8 mouse cellular contexts compared by ENCODE assay signal in genomic region chr11:81462199-81462598, GRCm38 (mm10).
A peak's percentile ranks its signal among the peaks of the same experiment; 100 is the strongest.
DNase-seq lines count a peak whose midpoint lies in the region; ATAC-seq and TF ChIP-seq lines count a peak whose summit lies in the region.

No protein-coding gene starts in this region.

- H3K4me3 ChIP-seq in kidney, embryonic 16.5 days (ENCODE audit: low read length): no peak overlapping the region

- CTCF ChIA-PET in Patski (lab: Charles Lee): no interaction called here

- ATAC-seq in kidney, embryonic 16.5 days (ENCODE audit: low FRiP score, low TSS enrichment): no peak
- ATAC-seq in Patski: no peak

- peak; percentile 27 for DNase-seq in kidney, adult 18-20 months
- DNase-seq in Patski (ENCODE audit: low read depth, low spot score): no peak
- peak; percentile 19 for DNase-seq in cerebellum, adult 9-10 months
- DNase-seq in induced T-regulatory cell, adult 2 months (ENCODE audit: low read depth): peak; percentile 1
- DNase-seq in lung, postnatal 4 days: peak; percentile 42 to 49
- DNase-seq in spleen, adult 12 weeks (ENCODE audit: low spot score): no peak
- DNase-seq in natural killer cell, adult 2 months (ENCODE audit: low spot score in 2 of 2): no peak

- no peaks in the 10 kb centered on the region for H3K27me3 ChIP-seq in kidney, embryonic 16.5 days (ENCODE audit: insufficient read depth, low read length)
- peaks cover 8% of the 10 kb centered on the region for H3K27me3 ChIP-seq in Patski

- no peak overlapping the region for H3K4me2 ChIP-seq in kidney, embryonic 16.5 days (replicated peaks; ENCODE audit: low read depth, low read length)

- H3K27ac ChIP-seq in kidney, embryonic 16.5 days (ENCODE audit: low read length): no peak overlapping the region

- H3K9ac ChIP-seq in kidney, embryonic 16.5 days (replicated peaks; ENCODE audit: low read length): no peak overlapping the region

- 7% methylated on average over 5 of the region's 5 CpGs for WGBS in kidney, embryonic 16.5 days

- no peaks in the 10 kb centered on the region for H3K36me3 ChIP-seq in kidney, embryonic 16.5 days (ENCODE audit: insufficient read depth, low read length)

- in situ Hi-C loops in Patski (cut with MboI; ENCODE audit: low pct_unique_long_range_greater_than_20kb): no loop called here

- POLR2A ChIA-PET in Patski (lab: Charles Lee): no interaction called here

- TF ChIP-seq CTCF in Patski (IDR thresholded peaks at IDR 0.05): peak; percentile 14

- peaks cover 4% of the 10 kb centered on the region; the same call in 1 of the 2 replicates for H3K4me1 ChIP-seq in kidney, embryonic 16.5 days (ENCODE audit: insufficient read depth, low read length)

- no peaks in the 10 kb centered on the region for H3K9me3 ChIP-seq in kidney, embryonic 16.5 days (ENCODE audit: low read length)

Comparison
In these comparisons a context has a peak if more than half of its experiments do, and no peak if none do; other contexts are left out.
1. DNase-seq: peak in kidney, adult 18-20 months (single experiment), cerebellum, adult 9-10 months (single experiment), induced T-regulatory cell, adult 2 months (single experiment) and lung, postnatal 4 days (2 of 2); none in Patski (single experiment), spleen, adult 12 weeks (single experiment) and natural killer cell, adult 2 months (0 of 2).